Mouse (Mus musculus): ENCODE data around the gene Ghrh. TPM values are rescaled to one million over a fixed set of nuclear protein-coding genes. Genes with fewer than 3 reads are reported as not detected.

The Ghrh gene
- polyA plus RNA-seq, 1 experiment from 2014 or later = 2.6 TPM

GRCm38 (mm10) chr2:157307715-157308265 lies 39.5 kb downstream of the Ghrh start:
- Histone ChIP-seq H3K9ac (ENCODE audit: low read depth, low read length) (no peak overlapping the region), H3K36me3 (ENCODE audit: control insufficient read depth, insufficient read depth, low read length) (peaks cover 14% of the 10 kb centered on the region; the same call in 1 of the 2 replicates), H3K4me2 (ENCODE audit: low read length) (no peak overlapping the region), H3K27me3 (ENCODE audit: control insufficient read depth, insufficient read depth, low read depth, low read length) (no peaks in the 10 kb centered on the region), H3K4me1 (ENCODE audit: control insufficient read depth, insufficient read depth, low read length) (peaks cover 2% of the 10 kb centered on the region; the same call in 1 of the 2 replicates), H3K27ac (ENCODE audit: low read length) (0 out of 2 replicates have a peak overlapping the region, but pooled peaks have one; percentile 5), H3K4me3 (ENCODE audit: low read depth, low read length) (no peak overlapping the region), H3K9me3 (replicated peaks; ENCODE audit: control insufficient read depth, low read length, poor library complexity, severe bottlenecking) (no peaks in the 10 kb centered on the region)
- WGBS = 71% methylated on average over 4 of the region's 4 CpGs
- no peak for ATAC-seq

DNA sequence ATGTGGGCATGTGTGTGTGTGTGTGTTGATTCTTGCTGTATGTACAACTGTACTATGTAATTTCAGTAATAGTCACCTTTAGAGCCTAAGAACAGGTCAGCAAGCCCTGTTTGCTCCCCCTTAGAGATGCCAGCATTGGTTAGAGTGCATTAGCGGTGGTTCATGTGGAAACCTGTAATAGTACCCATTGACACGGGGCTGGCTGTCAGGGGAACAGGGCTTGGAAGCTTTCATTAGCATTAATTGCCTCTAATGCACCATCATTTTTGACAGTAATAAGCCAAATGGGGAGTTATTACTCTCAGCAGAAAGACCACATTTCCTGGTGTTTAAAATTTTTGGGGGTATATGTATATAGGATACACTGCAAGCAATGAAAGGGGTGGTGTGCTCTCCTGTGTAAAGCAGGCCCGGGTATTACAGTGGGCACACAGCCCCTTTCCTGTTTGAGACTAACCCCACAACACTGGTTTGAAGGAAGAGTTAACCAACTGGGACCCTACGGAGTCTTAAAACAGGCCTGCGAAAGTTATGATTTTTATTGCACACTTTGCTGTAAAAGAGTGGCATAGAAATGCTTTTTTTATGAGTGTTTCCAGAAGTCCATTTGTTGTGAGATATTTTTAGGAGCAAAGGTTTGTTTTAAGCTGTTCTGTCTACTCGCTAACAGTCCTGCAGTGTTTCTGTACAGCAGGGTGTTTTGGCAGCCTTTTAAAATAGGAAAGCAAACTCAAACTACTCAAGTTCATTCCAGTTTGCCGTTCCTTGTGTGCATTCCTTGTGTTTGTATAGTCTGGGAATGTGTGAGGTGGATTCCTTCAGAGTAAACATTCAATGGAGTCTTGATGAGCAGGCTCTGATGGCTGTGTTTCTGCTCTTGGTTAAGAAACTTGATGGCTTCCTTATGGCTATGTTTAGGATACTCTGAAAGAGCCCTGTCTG lies 40.9 kb downstream of the Ghrh start:
- H3K9me3 ChIP-seq (replicated peaks; ENCODE audit: control insufficient read depth, low read length, poor library complexity, severe bottlenecking) = no peaks in the 10 kb centered on the region
- H3K27ac ChIP-seq (ENCODE audit: low read length) = peak overlapping the region; percentile 12
- 0 out of 2 replicates have a peak, but pooled peaks cover 2% of the 10 kb centered on the region for H3K4me1 ChIP-seq (ENCODE audit: control insufficient read depth, insufficient read depth, low read length)
- H3K27me3 ChIP-seq (ENCODE audit: control insufficient read depth, insufficient read depth, low read depth, low read length) = no peaks in the 10 kb centered on the region
- 83% methylated on average over 7 of the region's 7 CpGs for WGBS
- H3K9ac ChIP-seq (ENCODE audit: low read depth, low read length) = 0 out of 2 replicates have a peak overlapping the region, but pooled peaks have one; percentile 4
- no peak overlapping the region for H3K4me2 ChIP-seq (ENCODE audit: low read length)
- peaks cover 14% of the 10 kb centered on the region for H3K36me3 ChIP-seq (ENCODE audit: control insufficient read depth, insufficient read depth, low read length)
- ATAC-seq = no peak
- no peak overlapping the region for H3K4me3 ChIP-seq (ENCODE audit: low read depth, low read length)

DNA sequence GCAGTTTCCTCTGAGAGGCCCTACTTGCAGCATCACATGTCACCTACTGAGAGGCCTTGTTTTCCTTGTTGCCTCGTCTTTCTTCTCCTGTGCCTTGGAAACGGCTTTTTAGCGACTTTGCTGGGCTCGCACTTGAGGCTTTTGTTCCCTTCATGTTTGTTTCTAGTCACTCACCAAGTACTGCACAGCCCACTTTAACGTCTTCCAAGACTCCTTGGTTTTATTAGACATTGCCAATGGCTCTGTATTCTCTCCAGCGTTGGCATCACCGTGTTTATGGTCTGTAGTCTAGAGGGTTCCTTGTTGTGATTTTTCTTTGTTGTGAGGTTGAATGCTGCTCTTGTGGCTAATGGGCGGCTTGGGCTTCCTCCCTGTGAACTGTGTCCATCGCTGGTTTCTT lies 44.2 kb downstream of the Ghrh start:
- no peak overlapping the region for H3K9ac ChIP-seq (ENCODE audit: low read depth, low read length)
- no peaks in the 10 kb centered on the region for H3K9me3 ChIP-seq (replicated peaks; ENCODE audit: control insufficient read depth, low read length, poor library complexity, severe bottlenecking)
- H3K27me3 ChIP-seq (ENCODE audit: control insufficient read depth, insufficient read depth, low read depth, low read length) = no peaks in the 10 kb centered on the region
- H3K27ac ChIP-seq (ENCODE audit: low read length) = no peak overlapping the region
- WGBS = 49% methylated on average over 9 of the region's 9 CpGs
- ATAC-seq = no peak
- no peak overlapping the region for H3K4me3 ChIP-seq (ENCODE audit: low read depth, low read length)
- H3K36me3 ChIP-seq (ENCODE audit: control insufficient read depth, insufficient read depth, low read length) = peaks cover 37% of the 10 kb centered on the region
- no peak overlapping the region for H3K4me2 ChIP-seq (ENCODE audit: low read length)
- H3K4me1 ChIP-seq (ENCODE audit: control insufficient read depth, insufficient read depth, low read length) = 0 out of 2 replicates have a peak, but pooled peaks cover 2% of the 10 kb centered on the region

GRCm38 (mm10) chr2:157300051-157300450 lies 47.3 kb downstream of the Ghrh start:
- Histone ChIP-seq H3K27ac (ENCODE audit: low read length) (no peak overlapping the region), H3K36me3 (ENCODE audit: control insufficient read depth, insufficient read depth, low read length) (peaks cover 45% of the 10 kb centered on the region), H3K27me3 (ENCODE audit: control insufficient read depth, insufficient read depth, low read depth, low read length) (no peaks in the 10 kb centered on the region), H3K4me2 (ENCODE audit: low read length) (no peak overlapping the region), H3K4me3 (ENCODE audit: low read depth, low read length) (no peak overlapping the region), H3K9ac (ENCODE audit: low read depth, low read length) (no peak overlapping the region), H3K4me1 (ENCODE audit: control insufficient read depth, insufficient read depth, low read length) (peaks cover 2% of the 10 kb centered on the region; the same call in 1 of the 2 replicates), H3K9me3 (replicated peaks; ENCODE audit: control insufficient read depth, low read length, poor library complexity, severe bottlenecking) (no peaks in the 10 kb centered on the region)
- 96% methylated on average over 6 of the region's 6 CpGs for WGBS
- no peak for ATAC-seq

DNA sequence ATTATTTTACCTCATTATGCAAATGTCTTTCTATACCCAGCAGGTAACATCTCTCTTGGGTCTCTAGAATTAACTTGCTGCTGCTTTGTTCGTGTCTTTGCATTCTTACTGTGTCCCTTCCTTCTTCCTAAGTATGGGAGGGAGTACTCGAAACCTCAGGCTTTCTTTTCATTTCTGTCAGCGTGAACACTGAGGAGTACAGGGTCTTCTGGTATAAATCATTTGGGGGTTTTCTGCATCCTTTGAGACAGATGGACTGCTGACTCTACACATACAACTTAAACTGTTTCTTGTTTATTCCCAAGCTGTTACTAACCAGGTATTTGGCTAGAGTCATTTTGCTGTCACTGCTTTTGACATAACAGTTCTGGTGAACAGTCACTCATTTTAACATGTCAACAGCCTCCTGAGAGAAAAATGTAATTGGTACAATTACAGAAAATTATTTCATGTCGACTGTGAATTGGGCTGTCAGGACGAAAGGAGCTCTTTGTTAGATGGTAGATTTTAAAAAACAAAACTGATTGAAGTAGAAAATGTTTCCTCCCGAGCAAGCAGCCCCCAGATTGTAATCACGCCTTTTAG lies 51.1 kb downstream of the Ghrh start:
- peaks cover 42% of the 10 kb centered on the region for H3K36me3 ChIP-seq (ENCODE audit: control insufficient read depth, insufficient read depth, low read length)
- H3K4me3 ChIP-seq (ENCODE audit: low read depth, low read length) = no peak overlapping the region
- ATAC-seq = no peak
- H3K4me1 ChIP-seq (ENCODE audit: control insufficient read depth, insufficient read depth, low read length) = no peaks in the 10 kb centered on the region; the same call in 1 of the 2 replicates
- no peak overlapping the region for H3K4me2 ChIP-seq (ENCODE audit: low read length)
- no peaks in the 10 kb centered on the region for H3K9me3 ChIP-seq (replicated peaks; ENCODE audit: control insufficient read depth, low read length, poor library complexity, severe bottlenecking)
- no peak overlapping the region for H3K27ac ChIP-seq (ENCODE audit: low read length)
- H3K27me3 ChIP-seq (ENCODE audit: control insufficient read depth, insufficient read depth, low read depth, low read length) = no peaks in the 10 kb centered on the region
- 0 out of 2 replicates have a peak overlapping the region, but pooled peaks have one; percentile 10 for H3K9ac ChIP-seq (ENCODE audit: low read depth, low read length)
- WGBS = 69% methylated on average over 7 of the region's 7 CpGs

GRCm38 (mm10) chr2:157292093-157292492 lies 55.2 kb downstream of the Ghrh start:
- 11% methylated on average over 2 of the region's 2 CpGs for WGBS
- no peak overlapping the region for H3K4me2 ChIP-seq (ENCODE audit: low read length)
- no peaks in the 10 kb centered on the region for H3K9me3 ChIP-seq (replicated peaks; ENCODE audit: control insufficient read depth, low read length, poor library complexity, severe bottlenecking)
- H3K36me3 ChIP-seq (ENCODE audit: control insufficient read depth, insufficient read depth, low read length) = peaks cover 27% of the 10 kb centered on the region
- no peak for ATAC-seq
- no peak overlapping the region for H3K27ac ChIP-seq (ENCODE audit: low read length)
- H3K4me1 ChIP-seq (ENCODE audit: control insufficient read depth, insufficient read depth, low read length) = no peaks in the 10 kb centered on the region; the same call in 1 of the 2 replicates
- no peak overlapping the region for H3K4me3 ChIP-seq (ENCODE audit: low read depth, low read length)
- no peak overlapping the region for H3K9ac ChIP-seq (ENCODE audit: low read depth, low read length)
- no peaks in the 10 kb centered on the region for H3K27me3 ChIP-seq (ENCODE audit: control insufficient read depth, insufficient read depth, low read depth, low read length)

DNA sequence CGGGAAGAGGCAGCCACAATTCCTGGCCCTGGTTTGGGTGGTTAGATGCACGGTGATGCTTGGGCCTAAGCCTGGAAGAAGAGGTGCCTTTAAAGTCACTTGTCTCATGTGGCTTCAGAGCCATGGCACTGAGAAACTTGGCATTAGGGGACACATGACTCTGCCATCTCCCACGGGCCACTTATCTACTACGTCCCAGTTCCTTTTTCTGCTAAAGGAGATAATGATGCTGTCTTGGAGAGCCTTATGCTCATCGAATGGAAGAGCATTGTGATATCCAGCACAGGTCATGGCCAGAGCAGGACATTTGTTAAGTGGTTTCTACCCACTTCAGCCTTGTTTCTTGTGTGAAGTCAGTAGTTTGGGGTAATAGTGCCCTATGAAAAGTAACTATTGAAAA lies 58.3 kb downstream of the Ghrh start:
- peaks cover 23% of the 10 kb centered on the region for H3K36me3 ChIP-seq (ENCODE audit: control insufficient read depth, insufficient read depth, low read length)

GRCm38 (mm10) chr2:157287542-157287941 lies 59.8 kb downstream of the Ghrh start:
- Histone ChIP-seq H3K27ac (ENCODE audit: low read length) (no peak overlapping the region), H3K9ac (ENCODE audit: low read depth, low read length) (no peak overlapping the region), H3K27me3 (ENCODE audit: control insufficient read depth, insufficient read depth, low read depth, low read length) (no peaks in the 10 kb centered on the region), H3K9me3 (replicated peaks; ENCODE audit: control insufficient read depth, low read length, poor library complexity, severe bottlenecking) (no peaks in the 10 kb centered on the region), H3K4me3 (ENCODE audit: low read depth, low read length) (no peak overlapping the region), H3K4me1 (ENCODE audit: control insufficient read depth, insufficient read depth, low read length) (no peaks in the 10 kb centered on the region), H3K36me3 (ENCODE audit: control insufficient read depth, insufficient read depth, low read length) (peaks cover 21% of the 10 kb centered on the region), H3K4me2 (ENCODE audit: low read length) (no peak overlapping the region)
- no peak for ATAC-seq
- WGBS = 22% methylated on average over 3 of the region's 3 CpGs

More for the DNA sequence above, 58.3 kb downstream of the Ghrh start:
- no peaks in the 10 kb centered on the region for H3K4me1 ChIP-seq (ENCODE audit: control insufficient read depth, insufficient read depth, low read length)
- no peak overlapping the region for H3K4me3 ChIP-seq (ENCODE audit: low read depth, low read length)
- no peak for ATAC-seq
- H3K9me3 ChIP-seq (replicated peaks; ENCODE audit: control insufficient read depth, low read length, poor library complexity, severe bottlenecking) = no peaks in the 10 kb centered on the region
- no peak overlapping the region for H3K27ac ChIP-seq (ENCODE audit: low read length)
- H3K9ac ChIP-seq (ENCODE audit: low read depth, low read length) = no peak overlapping the region
- H3K4me2 ChIP-seq (ENCODE audit: low read length) = no peak overlapping the region
- no peaks in the 10 kb centered on the region for H3K27me3 ChIP-seq (ENCODE audit: control insufficient read depth, insufficient read depth, low read depth, low read length)
- 87% methylated on average over 5 of the region's 5 CpGs for WGBS

Measured in midbrain, embryonic 16.5 days (tissue).